Mouse (Mus musculus) mature B cell (primary cell): ENCODE data around the gene Abhd4.

Source experiments
- in situ Hi-C: fragments of 300-500 bp; cut with MboI; formaldehyde crosslinking; loops from 2 replicates; pipeline ENCODE4 v1.14.3; 2019

Abhd4 gene

DNA sequence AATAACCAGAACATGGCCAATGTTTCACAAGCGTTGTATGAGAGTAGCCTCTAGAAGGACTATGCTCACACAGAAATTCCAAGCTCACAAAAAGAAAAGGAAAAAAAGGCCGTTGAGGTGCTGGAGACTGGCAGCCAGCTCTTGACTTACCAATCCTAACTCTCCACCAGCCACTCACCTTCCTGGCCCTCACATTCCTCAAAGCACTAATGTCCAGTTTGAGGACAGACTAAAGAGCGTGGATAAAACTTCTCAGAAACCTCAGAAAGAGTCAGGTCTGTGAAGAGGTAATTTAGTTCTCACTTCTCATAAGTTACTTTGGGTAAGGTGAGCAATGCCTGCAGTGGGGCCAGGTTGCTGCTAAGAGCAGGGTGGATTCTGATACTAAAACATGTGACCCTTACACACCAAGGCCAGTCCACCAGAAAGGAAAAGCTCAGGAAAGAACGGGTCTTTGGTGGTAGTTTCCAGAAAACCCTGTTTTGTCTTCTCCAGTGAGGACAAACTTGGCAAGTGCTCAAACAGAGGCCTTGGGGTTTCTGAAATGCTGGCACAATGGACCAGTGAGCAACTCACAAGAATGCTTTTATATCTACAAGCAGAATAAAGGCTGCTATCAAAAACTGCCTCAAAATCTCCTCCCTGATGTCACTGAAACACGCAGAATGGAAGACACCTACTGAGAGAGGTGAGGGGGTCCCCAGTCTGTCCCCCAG, 18.0 kb upstream of the Abhd4 start:
- in situ Hi-C loops, result loop anchor here (10.0 to 25.0 kb wide), 2 partner anchors 119 to 201 kb away; partner anchors contain the start of genes Mmp14 and Mrpl52

DNA sequence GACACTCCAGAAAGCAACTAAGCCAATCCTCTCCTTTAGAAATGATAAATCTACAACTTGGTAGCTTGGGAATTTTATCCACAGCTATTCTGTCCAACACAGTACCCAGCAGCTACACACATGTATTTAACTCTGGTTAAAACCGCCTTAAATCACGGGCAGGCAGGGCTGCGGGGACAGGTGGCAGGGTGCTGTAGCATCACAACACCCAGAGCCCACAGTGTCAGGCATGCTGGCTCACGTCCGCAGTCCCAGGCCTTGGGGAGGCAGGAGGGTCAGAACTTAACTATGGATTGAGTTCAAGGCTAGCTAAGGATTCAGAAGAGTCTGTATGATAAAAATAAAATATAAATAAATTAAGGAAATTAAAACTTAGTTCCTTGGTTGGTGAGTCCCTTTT, 17.1 kb upstream of the Abhd4 start:
- in situ Hi-C loops, result loop anchor here (10.0 to 25.0 kb wide), 2 partner anchors 118 to 200 kb away; partner anchors contain the start of genes Mmp14 and Mrpl52

DNA sequence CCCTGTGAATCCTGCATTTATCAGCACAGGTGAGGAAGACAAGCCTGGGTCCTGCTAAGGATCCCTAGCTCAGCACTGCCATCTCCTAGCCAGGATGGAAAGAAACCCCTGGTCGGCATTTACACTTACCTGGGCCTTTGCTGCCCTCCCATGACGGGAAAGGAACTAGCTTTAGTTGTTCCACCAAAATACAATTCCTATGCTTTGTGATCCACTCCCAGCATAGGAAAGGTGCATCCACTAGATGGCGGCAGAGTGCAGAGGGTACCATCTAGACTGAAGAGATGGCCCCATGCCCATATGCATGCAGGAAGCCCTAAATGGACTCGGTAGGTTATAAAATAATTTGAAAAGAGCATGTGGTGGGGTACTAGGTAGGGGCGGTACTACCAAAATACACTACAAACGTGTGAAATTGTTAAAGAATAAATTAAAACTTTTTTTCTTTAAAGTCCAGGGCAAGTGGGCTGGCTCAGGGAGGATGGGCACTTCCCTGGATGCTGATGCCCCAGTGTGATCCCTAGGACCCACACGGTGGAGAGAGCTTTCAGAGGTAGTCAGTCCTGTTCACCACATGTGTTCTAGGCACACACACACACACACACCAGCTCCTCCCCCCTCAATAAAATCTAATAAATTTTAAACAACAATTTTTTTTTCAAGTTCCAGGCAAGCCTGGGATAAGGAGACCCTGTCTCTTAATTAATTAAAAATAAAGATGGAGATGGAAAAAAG, 14.8 kb upstream of the Abhd4 start:
- in situ Hi-C loops, result loop anchor here (10.0 to 25.0 kb wide), 2 partner anchors 116 to 198 kb away; partner anchors contain the start of genes Mmp14 and Mrpl52

DNA sequence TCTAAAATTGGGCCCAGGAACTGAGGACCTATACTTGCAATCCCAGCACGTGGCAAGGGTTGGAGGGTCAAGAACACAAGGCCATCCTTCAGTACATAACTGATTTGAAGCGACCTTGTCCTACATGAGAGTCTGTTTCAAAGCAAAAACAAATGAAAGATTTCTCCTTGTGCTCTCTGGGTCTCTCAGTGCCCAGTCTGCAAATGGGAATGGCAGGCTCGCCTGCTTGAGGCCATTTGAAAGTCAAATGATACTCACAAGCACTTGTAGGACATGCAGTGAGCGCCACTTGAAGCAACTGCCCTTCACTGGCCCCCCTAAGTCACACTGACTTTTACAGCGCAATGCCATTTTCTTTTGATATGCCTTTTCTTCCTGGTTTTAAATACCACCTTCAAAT, 13.4 kb upstream of the Abhd4 start:
- in situ Hi-C loops, result loop anchor here (5.0 to 25.0 kb wide), 2 partner anchors 87 to 197 kb away; partner anchors contain the start of genes Mmp14 and Mrpl52

DNA sequence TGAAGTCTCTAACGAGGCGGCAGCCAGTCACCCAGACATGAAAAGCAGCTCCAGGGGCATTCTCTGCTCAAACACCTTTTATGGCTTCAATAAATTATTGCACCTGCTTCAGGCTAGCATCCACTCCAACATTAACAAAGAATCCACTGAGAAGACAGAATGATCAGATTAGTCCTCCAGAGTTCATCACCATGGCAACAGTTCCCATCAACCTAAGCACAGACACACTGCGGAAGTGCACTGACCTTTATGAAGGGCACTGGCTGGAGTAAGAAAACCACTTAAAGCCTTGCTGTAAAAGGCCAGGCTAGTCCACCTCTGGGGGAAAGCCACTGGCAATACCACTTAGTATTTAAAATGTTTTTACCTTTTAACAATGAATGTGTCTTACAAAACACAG, 9.8 kb upstream of the Abhd4 start:
- in situ Hi-C loops, result loop anchor here (5.0 to 25.0 kb wide), 2 partner anchors 83 to 193 kb away; partner anchors contain the start of genes Mmp14 and Mrpl52

DNA sequence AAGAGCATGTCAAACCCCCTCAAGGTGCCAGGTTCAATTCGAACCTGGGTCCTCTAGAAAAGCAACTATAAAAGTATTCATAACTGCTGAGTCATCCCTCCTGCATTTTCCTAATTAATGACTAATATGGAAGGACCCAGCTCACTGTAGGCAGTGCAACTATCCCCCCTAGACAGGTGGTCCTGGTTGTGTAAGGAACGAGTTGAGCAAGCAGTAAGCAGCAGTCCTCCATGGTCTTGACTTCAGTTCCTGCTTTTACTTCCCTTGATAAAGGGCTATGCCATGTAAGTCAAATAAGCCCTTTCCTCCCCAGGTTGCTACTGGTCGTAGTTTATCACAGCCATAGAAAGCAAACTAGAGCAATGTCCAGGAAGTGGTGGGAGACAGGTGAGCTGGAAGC, 7.8 kb upstream of the Abhd4 start:
- in situ Hi-C loops, result loop anchor here (25.0 kb wide), 1 partner anchor 191 kb away; the partner anchor contains the start of genes Mmp14 and Mrpl52

DNA sequence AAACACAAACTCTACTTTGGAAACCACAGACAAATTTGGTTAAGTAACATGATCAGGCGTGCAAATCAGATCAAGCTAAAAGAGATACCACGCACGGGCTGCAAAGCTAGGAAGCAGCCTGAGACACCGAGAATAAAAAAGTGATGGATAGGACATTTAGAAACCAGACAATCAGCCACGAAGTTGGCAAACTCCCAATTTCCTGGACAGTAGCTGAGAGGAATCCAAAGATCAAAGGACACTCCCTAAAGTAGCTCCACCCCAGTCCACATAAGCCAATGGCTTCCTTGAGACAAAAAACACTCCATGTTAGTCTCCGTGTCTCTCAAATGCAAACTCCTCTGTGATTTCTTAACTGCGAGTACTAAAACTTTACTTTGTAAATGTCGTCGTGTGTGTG, 4.7 kb upstream of the Abhd4 start:
- in situ Hi-C loops, result loop anchor here (25.0 kb wide), 1 partner anchor 188 kb away; the partner anchor contains the start of genes Mmp14 and Mrpl52

DNA sequence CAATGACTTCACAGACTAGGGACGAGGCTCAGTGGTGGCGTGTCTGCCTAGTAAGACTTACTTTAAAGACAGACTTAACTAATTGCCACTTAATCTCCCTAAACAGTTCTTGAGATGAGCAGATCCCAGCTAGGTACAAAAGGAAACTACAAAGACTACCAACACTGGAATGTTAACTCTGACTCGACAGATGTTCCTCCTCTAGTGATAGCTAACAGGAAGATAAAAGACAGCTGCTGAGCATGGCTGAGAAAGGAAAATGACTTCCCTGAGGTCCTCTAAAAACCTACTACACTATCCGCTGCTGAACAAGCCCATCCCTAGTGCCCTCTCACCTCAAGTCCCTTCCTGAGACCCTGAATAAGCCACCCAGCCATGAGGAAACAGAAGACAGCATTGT, 3.9 kb upstream of the Abhd4 start:
- in situ Hi-C loops, result no loop called here

DNA sequence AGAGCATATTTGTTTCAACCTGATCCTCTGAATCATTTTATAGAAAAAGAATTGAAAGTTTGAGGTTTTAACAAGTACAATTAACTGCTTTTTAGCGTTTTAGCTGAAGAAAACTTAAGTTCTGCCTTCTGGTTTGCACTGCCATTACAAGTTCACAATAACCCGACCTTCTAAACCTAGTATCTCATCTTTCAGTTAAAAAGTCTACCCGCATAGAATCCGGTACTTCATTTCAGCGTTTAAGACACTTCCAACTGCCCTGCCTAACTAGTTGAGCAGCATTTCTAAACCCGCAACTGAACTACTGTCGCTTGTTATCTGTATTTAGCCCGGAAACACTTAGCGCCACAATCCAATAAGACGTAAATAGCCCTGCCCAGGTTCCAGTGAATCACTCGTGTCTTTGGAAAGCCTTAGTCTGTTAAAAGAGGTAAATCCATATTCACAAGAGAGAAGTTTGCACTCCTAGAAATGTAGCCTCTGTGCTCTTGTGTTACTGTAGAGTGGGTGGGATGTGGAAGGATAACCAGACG, 748 bp downstream of the Abhd4 start:
- in situ Hi-C loops, result no loop called here

DNA sequence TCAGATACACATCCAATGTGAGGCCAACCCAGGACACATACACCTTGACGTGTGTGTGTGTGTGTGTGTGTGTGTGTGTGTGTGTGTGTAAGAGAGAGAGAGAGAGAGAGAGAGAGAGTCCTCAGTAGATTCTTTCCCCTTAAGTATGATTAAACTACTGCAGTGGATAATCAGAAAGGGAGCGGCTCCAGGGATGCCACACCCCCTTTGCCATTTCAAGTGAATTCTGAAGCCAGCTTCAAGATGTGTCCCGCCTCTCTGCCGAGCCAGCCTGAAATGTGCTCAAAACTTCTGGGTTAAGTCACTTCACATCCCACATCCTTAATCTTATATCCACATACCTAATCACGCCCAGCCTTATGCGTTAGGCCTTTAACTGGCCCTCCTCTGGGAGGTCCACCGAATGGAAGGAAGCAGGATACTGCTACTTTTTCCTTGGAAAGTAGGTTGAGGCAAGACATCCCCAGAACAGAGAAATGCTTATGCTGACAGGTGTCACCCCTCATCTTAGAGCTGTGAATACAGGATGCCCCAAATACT, 4.2 kb downstream of the Abhd4 start:
- in situ Hi-C loops, result no loop called here

DNA sequence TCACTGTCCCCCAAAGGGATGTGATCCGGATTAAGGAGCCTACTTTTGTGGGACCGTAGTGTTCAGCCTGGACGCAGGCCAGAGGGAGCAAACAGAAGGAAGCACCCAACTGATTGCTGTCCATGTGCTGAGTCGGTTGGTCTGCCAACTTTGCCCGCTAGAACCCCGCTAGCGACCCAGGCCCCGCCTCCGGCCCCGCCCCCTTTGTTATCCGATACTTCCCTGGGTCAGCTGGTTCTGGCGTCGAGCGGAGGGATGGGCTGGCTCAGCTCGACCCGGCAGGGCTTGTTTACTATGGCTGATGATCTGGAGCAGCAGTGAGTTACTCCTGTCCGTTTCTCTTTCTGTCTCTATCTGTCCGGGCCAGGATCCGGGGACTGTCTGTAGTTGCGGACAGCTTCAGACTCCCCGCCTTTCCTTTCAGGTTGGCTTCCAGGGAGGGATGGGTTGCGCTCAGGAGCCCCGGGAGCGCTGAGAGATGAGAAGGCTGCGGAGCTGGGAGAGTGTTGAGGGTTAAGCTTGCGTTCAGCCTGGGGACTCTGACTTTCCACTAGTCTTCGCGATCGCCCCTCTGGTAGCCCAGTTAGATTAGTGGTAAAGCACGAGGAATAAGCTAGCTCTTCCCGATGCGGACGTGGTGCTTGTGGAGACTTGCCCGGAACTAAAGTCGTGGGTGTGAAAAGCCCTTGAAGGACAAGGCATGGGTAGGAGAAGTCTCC, 5.2 kb downstream of the Abhd4 start:
- in situ Hi-C loops, result no loop called here

DNA sequence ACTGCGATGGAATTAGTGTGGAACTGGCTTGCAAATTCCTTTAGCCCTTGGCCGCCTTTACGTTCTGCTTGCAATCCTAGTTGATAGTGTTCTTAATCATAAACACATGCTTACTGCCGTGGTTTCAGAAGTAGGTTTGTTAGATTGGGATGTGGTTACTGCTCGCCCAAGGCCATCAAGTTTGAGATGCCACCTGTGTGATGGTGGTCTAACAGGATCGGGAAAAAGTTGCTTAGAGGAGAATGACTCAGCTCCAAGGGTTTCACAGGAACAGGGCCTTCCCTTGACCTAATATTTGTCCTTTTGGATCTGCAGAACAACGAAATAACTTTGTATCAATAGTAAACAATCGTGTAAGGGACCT, 5.7 kb downstream of the Abhd4 start:
- in situ Hi-C loops, result no loop called here

DNA sequence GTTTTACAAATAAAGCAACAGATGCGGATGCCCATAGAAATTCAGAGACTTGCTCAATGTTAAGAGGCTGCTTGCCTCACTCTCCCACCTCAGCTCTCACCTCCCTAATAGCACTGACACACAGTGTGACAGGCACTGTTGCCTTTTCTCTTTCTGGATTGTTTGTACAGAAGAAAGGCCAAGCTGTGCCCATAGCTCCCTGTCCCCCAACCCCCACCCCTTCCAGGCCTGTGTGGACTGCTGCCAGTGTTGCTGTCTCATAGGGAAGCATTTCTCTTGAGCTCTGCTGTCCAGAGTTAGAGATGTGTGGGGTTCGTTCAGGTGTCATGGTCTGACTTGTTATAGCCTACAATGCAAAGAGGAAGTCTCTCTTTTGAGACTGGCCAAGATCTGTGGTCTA, 6.2 kb downstream of the Abhd4 start:
- in situ Hi-C loops, result no loop called here

DNA sequence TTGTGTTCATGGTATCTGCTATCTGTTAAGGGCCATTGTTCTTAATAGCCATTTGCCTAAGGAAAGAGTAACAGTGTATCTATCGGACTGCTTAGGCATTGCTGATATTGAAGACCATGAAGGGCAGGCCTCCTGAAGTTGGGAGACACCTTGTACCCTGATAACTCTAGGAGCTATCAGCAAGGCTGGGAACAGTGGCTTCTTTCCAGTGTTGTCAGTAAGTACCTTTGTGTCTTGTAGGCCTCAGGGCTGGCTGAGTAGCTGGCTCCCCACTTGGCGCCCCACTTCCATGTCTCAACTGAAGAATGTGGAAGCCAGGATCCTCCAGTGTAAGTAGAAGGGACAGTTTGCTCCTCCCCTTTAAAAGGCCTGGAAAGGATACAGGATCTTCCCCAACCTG, 7.4 kb downstream of the Abhd4 start:
- in situ Hi-C loops, result no loop called here

DNA sequence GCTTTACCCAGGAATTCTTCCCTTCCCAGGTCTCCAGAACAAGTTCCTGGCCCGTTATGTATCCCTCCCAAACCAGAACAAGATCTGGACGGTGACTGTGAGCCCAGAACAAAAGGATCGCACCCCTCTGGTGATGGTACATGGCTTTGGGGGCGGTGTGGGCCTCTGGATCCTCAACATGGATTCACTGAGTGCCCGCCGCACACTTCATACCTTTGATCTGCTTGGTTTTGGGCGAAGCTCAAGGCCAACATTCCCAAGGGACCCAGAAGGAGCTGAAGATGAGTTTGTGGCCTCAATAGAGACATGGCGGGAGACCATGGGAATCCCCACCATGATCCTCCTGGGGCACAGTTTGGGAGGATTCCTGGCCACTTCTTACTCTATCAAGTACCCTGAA, 8.6 kb downstream of the Abhd4 start:
- in situ Hi-C loops, result no loop called here

DNA sequence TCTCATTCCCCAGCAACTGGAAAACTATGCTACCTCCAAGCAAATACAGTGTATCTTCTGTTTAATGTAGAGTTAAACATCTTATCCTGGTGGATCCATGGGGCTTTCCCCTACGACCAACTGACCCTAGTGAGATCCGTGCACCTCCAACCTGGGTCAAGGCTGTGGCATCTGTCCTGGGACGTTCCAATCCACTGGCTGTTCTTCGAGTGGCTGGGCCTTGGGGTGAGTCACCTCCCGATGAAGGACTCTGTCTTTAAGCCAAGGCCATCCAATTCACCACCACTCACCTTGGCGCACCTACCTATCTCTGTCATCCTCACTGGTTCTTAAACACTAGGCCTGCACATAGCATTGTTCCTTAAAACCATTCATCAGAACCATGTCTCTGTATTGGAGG, 9.1 kb downstream of the Abhd4 start:
- in situ Hi-C loops, result no loop called here

DNA sequence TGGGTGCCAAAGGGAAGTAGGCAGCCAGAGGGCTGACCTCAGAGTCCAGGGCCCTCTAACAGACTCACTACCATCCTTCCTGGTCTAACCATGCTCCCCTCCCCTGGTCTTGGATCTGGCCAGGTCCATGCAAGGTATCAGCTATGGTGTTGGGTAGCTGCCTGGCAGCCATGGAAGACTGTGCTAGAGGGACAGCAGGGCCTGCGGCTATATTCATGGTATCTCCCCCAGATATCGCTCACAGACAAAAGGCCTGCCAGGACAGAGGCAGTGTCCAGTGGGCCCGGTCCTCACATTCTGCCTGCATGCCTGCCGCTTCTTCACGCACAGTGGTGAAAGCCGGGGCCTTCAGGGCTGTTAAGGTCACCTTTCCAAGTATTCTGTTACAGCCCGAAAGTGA, 10.2 kb downstream of the Abhd4 start:
- in situ Hi-C loops, result no loop called here

DNA sequence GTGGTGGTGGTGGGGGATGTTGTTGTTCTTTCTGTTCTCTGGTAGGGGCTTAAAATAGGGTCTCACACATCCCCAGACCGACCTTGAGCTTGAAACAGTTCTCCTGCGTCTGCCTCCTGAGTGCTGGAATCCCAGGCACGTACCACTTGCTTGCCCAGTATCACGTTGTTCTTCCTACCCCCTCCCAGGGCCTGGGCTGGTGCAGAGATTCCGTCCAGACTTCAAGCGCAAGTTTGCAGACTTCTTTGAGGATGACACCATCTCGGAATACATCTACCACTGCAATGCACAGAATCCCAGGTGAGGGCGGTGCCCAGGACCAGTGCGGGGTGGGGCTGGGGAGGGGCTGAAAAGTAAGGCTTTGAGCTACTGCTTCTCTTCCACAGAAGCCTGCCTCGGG, 11.1 kb downstream of the Abhd4 start:
- in situ Hi-C loops, result no loop called here

DNA sequence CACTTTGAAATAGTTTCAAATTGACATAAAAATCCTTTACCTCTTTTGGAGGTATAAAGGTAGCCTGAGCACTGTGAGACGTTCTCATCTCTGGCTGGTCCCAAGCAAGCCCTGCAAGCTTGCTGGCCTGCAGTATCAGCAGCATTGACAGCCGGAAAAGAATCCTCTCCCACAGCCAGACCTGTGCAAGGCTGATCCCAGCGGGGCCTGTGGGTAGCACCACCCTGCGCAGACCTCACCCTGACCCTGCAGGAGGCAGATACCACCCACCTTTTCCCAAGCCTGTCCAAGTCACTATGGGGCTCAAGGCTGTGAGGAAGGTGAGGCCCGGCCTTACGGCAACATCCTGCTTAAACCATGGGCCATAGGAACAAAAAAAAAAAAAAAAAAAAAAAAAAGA, 12.0 kb downstream of the Abhd4 start:
- in situ Hi-C loops, result no loop called here

DNA sequence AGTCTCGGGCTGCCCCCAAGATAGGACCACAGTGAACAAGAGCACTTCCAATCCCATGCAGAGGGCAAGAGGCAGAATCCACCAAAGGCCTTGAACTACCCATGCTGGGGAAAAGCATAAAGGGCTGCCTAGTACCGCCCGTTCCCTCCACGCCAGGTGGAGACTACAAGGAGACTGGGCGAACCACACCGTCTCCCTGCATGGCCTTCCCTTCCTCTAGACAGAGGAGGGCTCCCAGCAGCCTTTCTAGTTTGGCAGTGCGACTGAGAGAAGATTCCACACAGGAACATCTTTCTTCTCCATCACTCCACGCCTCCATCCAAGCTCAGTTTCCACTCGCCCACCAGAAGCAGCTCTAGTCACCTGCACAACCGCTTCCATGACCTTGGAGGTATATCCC, 14.0 kb downstream of the Abhd4 start:
- in situ Hi-C loops, result no loop called here

DNA sequence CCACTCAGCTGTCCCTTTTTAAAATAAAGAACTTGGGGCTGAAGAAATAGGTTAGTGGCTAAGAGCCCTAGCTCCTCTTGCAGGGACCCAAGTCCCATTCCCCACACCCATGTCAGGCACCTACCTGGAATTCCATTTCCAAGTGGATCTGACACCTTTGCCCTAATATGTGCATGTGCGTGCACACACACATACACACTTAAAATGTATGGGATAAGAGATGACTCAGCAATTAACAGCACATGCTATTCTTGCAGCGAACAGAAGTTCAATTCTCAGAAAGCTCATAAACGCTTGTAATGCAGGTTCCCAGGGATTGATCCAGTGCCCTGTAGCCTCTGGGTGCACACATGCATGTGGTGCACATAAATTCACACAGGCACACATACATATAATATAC, 15.6 kb downstream of the Abhd4 start:
- in situ Hi-C loops, result no loop called here

DNA sequence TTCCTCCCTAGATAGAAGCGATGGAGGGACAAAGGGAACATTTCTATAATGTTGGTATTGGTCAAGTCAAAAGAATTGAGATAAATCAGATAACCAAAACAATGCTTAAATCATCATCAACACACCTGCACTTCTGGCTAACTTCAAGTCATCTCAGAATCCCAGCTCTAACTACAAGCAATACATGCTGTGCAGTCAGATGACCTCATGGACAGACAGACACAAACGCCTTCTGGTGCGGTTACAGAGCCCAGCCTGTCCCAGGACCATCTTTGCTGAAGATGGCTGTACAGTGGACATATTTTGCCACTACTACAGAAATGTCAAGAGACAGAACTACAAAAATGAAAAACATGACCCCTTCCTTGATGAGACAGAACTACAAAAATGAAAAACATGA, 16.4 kb downstream of the Abhd4 start:
- in situ Hi-C loops, result no loop called here
